Mouse (Mus musculus) kidney, postnatal 25 days (tissue): ENCODE data around the gene Cd3e.
"Not testable (repeated sequence)": the region's sequence is repeated elsewhere in the genome, so short reads cannot be mapped to it uniquely, and the experiment has no call there.

ENCODE experiments used
- DNase-seq, 2 experiments: peaks; one replicate each; pipeline ENCODE4 v3.0.0; 2021; ENCODE audit warnings: mixed read lengths in 2 of 2

The Cd3e gene

DNA sequence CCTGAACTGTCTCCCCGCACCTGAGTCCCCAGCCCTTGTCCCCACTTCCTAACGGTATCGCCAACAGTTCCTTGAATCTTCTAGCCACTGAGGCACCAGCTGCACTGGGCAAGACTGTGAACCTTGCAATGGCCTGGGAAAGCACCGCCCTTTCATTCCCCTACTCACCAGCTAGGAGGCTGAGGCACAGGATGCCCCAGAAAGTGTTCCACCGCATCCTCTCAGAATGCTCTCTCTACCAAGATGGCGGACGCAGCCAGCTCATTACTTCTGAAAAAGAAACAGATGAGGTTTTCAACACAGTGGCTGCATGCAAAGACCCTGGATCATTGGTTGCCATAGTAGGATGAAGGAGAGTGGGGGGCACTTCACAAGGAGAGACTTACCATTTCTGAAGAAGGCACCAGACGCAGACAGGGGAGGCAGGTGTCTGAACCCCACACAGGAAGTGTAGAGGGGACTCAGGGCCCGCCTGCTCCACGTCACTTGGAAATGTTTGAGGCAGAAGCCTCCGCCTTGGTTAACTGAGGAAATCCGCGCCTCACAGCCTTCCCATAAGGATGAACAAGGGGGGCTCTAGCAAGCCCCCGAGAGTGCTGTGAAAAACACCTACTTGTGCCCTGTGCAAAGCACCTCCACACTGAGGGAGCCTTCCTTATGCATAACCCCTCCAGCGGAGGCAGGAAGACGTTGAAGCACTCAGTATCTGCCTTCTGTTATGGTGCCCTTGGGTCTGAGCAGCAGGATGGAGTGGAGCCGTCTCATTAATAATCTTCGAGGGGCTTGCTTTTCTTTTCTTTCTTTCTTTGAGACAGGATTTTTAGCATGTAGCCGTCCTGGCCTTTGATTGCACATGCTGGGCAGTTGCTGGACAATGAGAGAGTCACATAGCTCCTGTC is at the start of gene Cd3e:
Gene Cd3e (minus strand): TSS at position 448 of the 899 bp plus-strand sequence.
- no peak for DNase-seq

DNA sequence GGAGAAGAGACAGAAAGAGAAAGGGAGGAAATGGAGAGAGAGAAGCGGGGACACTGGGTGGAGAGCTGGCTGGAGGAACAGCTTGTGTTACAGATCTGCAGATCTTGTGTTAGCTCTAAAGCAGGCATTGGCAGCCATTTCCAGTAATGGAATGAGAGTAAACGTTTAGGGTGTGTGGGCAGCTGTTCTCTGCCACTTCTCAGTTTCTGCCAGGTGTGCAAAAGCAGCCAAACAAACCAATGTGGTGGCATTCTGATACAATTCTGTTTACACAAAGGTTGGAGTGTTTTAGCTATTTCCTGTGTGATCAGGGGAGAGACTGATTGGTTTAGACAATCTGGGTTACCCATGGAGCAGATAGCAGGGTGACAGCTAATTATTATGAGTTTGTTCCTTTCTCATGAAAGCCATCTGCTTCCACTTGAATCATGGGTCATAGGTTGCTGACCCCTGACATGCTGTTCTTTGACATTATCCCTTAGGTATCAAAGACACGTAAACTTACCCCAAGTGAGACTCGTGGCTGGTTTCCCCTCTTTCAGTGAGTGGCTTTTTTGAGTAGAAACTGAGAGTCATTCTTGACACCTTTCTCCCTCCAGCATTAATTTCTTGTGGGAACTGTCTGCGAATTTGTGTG is 49.0 kb upstream of the Cd3e start:
- DNase-seq = no peak

DNA sequence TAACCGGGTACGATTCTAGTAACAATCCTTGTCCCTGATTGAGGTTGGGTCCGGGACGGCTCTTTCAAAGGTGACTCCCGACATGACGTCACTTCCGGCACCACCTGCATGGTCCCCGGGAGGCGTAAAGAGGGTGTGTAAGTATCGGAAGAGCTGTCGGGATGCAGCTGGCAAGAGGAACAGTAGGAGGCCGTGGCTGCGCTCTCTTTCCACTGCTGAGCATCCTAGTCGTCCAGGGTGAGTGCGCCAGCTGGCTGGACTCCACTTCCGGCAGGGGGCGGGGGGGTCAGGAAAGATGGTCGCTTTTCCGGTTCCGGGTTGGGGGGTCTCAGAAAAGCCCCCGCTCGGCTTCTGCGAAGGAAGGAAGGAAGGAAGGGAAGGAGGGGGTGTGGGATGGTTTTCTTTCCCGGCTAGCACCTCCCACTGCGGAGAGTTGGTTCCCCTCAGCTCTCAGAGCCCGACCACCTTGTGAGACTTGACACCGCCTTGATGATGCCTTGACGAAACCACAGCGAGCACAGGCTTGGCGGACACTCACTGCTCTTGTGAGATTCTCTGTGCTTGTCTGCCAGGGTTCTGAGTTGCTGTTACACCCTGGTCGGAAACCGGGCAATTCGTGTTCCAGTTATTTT is 45.8 kb upstream of the Cd3e start, which contains the start of gene Mpzl3:
Gene Mpzl3 (plus strand): TSS at position 105 of the 632 bp plus-strand sequence.
- DNase-seq = peak; percentile 91 to 92

DNA sequence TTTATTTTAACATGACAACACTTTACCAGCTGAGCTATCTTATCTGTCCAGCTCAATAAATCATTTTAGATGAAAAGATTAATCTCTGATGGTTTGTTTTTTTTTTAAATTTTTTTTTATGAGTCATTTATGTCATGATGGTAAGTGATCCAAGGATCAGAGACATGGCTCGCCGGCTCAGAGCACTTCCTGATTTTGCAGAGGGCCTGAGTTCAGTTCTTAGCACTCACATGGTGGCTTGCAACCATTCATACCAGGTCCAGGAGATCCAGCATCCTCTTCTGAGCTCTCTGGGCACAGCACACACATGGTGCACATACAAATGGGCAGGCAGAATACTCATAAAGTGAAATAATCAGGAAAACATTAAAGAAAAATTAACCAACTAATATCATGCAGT is 40.9 kb upstream of the Cd3e start:
- no peak for DNase-seq

DNA sequence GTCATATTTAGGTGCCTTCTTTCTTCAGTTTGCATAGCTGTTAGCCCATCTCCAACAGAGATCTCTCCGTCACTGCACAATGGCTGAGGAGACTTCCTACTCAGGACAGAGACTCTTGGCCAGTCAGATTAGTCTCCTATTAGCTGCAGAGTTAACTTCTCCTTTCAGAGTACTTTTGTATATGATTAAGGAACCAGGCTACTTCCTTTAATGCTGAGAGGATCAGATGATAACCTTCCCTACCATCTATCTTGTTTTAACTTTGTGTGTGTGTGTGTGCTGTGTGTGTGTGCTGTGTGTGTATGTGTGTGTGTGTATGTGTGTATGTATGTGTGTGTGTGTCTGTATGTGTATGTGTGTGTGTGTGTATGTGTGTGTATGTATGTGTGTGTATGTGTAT is 40.3 kb upstream of the Cd3e start:
- no peak for DNase-seq

DNA sequence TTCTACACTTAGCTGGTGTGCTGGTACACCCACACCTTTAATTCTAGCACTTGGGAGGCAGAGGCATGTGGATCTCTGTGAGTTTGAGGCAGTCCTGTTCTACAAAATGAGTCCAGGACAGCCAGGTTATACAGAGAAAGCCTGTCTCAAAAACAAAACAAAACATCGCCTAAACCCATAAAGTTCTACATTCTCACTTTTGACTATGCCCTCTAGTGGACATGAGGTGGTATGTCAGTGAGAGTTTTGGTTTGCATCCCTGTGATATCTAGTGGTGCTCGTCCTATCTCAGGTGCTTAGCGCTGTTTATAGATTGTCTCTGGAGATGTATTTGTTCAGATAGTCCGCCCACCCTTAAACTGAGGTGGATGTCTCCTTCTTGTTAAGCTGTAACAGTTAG is 39.1 kb upstream of the Cd3e start:
- peak in 1 of 2 experiments; percentile 19 for DNase-seq

DNA sequence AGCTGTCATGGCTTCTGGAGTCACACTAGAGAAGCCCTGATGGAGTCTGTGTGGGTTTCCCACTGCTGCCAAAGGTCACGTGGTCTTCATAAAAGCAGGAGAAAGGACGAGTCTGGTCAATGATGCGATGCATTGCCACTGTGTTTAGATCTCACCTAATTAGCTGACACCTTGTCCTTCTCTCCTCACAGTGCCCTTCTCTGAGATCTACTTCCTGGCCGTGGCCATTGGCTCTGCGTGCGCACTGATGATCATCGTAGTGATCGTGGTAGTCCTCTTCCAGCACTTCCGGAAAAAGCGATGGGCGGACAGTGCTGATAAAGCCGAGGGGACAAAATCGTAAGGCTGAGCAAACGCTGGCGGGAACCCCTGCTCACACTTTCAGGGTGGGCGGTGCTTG is 37.5 kb upstream of the Cd3e start:
- DNase-seq = no peak

DNA sequence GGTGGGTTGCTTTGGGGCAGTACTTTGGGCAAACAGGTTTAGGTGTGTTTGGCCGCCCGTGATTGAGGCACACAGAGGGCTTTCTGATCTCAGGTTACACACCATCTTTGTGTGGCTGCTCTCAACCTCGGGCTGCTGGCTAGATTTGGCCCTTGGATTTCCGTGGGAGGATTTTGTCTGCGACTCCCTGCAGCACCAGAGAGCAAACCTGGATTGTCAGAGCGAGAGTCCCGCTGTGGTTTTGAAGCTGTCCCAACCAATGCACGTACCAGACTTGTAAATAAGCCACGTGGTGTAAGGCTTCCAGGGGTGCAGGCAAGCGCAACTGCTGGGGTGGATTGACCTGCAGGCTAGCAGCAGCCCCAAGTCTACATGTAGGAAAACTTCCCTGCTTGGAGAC is 33.5 kb upstream of the Cd3e start:
- DNase-seq = peak; percentile 51 to 81

DNA sequence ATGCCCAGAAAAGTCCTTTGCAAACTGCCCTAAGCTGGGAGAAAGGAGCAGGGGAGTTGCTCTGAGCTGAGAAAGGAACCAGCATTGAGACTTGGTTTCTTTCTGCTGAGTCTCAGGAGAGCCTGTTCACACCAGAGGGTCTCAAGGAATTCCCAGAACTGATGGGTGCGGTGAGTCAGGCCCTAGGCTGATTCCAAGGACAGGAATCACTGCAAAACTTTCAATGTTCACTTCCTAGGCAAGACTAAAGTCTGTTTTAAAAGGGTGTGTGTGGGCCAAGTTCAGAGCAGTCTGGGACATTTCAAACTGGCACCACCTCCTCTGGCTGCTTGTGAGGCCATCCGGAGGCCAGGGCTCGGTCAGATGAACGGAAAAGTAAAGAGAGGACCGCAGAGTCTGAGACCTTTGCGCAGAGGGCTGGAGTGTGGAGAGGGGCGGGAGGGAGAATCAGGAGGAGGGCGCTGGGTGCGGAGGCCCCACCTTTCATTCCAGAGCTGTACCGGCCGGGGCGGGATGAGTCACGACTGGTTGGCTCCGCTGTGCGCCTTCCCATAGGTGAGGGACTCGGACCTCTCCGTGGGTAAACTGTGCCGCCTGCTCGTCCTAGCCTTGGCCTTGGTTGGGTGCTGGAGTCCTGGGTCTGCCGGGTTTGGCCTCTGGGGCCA is 32.8 kb upstream of the Cd3e start:
- peak; percentile 83 to 95 for DNase-seq

DNA sequence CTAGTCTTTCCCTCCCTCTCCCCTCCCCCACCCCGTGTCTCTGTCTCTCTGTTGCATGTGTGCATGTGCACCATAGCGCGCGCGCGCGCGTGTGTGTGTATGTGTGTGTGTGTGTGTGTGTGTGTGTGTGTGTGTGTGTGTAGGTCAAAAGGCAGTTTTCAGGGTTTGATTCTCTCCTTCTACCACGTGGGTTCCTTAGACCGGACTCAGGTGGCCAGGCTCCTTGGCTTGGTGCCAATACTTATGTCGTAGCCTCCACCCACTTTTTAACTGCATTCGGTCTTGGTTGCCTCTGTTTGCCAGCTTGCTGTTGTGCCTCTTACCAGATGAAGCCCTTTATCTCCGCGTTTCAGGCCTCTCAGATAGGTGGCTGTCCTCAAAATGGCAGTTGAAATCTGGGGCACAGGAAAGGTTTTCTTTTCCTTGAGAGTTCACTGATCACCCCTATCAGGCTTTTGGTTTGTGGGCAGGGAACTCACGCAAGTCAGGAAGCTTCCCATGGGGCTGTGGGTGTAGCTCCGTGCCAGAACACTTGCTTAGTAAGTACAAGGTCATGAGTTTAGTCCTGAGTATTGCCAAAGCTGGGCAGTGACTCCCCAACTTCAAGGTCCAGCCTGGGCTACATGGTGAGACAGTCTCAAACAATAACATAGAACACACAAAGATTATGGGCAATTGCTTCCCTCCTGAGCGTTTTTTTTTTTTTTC is 31.9 kb upstream of the Cd3e start:
- DNase-seq = peak; percentile 68 to 84

DNA sequence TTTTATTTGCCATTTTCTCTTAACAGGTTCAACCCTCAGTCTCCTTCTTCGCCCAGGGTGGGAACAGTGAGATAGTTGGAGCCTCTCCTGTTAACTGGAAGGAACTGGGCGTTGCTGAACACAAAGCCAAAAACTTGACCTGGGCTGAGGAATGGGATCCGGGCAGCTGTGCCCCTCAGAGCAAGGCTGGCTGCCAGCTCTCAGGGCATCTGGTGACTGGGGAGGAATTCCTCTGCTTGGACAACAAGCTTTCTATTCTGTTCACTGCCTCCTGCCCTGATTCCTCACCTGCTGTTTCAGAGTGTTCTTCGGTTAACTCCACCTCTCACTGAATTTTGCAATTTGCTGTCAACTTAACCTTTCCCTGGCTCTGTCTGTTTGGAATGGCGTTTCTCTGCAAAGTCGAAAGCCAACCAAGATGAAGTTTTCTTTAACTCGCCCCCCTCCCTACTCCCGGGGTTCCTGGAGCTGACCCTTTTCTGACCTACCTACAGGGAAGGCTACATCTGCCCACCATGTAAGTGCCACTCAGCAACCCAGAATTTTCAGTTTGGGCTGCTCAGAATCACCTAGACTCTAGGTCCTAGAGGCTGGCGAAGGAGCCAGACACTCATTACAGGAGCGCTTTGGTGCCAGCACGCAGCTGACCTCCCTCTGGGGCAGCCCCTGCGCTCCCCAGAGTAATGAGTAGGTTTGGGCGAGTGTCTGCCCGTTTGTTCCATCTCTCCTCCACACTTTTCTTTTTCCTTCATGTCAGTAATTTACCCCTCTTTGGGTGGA is 30.8 kb upstream of the Cd3e start:
- DNase-seq = peak; percentile 32 to 70

DNA sequence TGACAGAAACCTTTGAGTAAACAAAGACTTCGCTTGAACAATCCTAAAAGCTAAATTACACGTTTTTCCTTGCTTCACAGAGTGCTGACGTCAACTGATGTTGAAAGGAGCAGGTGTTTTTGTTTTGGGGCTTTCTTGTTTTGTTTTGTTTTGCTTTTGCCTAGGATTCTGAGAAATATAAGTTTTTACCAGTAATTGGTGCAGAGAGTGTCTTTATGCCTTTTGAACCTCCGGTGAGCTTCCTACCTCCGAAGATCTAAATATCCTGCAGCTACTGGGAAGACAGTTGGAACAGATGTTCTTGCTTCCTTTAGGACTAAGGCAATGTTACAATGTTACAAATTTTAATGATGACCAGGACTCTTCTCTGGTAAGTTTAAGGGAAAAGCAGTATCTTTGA is 30.1 kb upstream of the Cd3e start, which contains the start of gene Mpzl2:
Gene Mpzl2 (plus strand): TSS at position 301 of the 400 bp plus-strand sequence.
- no peak for DNase-seq

DNA sequence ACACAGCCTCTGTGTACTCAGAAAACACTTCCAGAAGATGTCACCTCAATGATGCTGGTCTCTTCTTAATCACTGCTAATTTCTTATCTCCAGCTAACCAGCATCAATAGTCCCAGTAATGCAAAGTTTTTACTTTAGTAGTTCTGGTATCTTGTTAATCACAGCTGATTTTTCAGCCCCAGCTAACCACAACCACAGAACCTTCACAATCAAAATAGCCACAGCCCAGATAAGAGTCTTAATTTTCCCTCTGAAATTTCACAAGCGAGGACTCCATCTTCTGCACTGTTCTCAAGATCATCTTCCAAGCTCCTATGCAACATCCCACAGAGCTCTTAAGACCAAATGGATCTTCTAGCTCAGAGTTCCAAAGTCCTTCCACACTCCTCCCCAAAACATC is 28.4 kb upstream of the Cd3e start:
- DNase-seq = not testable (repeated sequence)

DNA sequence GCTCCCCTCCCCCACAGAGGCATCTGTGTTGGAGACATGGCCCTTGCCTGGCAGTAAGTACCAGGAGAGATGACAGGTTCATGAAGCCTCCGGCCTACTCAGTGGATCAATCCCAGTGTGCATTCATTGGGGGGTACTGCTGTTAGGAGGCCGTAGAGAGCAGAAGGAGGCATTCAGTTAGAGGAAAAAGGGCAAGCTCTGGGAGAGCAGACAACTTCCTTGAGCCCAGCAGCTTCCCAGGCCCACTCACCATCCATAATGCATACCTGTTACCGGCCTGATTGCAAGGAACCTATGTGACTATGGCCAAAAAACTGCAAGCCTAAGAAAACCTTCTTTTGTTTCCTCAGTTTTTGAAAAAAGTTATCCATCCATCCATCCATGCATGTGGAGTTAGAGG is 25.1 kb upstream of the Cd3e start:
- no peak for DNase-seq

DNA sequence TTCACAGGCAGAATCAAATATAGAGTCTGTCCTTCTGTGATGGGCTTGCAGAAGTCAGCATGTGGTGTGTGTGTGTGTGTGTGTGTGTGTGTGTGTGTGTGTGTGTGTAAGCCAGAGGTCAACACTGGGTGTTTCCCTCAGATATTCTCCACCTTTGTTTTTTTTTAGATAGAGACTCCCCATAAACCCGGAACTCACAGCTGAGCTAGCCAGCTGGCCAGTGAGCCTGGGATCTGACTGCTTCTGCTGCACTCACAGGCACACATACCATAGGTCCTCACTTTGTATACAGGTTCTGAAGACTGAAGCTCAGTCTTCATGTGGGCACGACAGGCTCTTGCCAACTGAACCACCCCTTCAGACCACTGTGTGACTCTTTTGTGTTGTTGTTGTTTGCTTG is 22.8 kb upstream of the Cd3e start:
- no peak for DNase-seq

DNA sequence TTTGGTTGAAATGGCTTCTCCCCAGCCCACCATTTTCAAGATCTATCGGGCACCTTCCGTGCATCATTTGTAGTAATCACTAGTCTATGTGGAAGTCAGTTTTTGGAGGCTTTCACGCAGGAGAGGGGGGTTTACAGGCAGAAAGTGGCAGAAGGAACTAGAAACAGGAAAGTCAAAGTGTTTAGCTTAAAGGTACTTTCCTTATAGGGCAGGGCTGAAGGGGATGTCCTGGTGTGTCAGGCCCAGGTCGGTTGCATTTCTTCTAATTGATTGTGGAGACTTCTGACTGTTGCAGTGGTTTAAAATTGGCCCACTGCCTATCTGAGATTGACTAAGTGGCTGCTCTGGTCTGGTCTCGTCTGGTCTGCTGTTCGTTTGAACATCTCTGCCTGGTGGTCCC is 20.9 kb upstream of the Cd3e start:
- DNase-seq = no peak

DNA sequence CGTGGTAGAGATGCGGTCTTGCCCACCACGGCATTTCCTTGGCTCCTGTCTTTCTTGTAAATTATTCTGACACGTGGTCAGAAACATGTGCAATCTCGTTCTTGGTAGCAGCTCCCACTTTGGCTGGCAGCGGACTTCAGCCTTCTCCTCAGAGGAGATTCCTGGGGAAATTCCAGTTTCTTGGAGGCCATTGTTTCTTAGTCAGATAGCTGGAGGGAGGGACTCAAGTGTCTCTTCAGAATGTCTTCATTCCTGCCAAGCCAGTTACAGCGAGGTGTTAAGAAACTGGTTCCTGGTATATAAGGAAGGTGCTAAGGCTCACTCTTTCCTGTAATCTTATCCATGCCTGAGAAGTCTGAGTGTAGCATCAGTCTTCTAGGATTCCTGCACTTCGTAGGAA is 17.9 kb upstream of the Cd3e start:
- DNase-seq = no peak

DNA sequence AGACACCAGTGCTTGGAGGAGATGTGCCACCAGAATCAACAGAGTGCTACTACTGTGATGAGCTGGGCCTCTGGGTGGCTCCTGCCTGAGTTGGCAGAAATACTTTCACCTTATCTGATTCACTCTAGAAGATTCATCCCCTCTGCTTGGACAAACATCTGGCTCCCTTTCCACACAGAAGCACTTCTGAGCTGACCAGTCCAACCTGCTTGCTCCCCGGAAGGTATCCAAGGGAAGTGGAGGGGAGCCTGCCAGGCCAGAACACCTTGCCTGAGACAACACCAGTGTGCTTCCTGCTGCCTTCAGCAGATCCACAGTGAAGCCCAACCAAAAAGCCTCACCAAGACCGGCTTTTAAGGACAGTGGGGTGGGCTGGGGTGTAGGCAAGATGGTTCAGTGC is 14.8 kb upstream of the Cd3e start:
- no peak for DNase-seq

DNA sequence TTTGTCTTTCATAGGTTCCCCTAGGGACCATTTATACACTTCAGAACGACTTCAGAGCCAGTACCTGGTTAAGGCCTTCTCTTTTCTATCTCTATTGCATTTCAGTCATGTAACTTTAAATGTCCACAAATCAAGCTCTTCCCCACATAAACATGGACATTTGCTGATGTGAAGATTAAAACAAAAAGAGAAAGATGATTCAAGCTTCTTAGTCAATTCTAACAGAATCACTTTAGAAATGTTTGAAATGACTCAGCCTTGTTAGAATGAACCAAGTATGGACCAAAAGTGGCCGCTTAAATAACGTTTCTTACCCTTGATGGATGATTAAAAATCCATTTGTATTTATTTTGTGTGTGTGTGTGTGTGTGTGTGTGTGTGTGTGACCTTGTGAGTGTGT is 14.2 kb upstream of the Cd3e start:
- no peak for DNase-seq

DNA sequence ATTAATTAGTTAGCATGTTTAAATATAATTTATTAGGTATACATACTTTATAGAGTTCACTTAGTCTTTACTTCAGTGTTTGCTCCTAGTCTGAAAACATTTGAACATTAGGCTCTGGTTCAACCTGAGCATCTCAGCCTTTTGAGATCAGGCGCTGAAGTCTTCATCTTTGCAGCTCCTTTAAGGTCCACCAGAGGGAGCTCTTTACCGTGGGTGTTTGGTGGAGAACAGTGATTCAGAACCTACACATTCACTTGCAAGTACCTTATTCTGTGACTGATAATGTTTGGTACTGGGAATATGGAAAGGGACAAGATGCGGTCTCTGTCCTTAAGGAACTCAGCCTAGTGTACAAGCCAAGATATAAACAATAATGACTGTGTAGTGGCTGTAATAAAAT is 13.4 kb upstream of the Cd3e start:
- DNase-seq = peak; percentile 52 to 72

DNA sequence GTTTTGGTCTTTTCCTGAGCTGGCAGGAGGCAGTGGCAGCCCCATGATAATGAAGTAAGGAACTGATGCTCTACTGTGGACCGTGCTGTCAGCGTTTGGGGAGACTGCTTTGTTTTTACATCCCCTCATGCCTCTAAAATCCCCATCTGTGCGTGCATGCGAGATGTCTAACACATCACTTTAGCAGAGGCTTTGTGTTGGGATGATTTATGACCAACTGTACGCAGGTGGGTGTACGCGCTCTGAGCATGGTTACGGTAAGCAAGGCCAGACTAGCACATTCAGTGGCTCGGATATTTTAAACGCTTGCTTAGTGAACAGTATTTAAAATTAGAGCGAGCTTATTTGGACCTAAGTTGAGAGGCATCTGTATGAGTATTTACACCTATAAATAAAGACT is 8.6 kb upstream of the Cd3e start:
- DNase-seq = no peak

DNA sequence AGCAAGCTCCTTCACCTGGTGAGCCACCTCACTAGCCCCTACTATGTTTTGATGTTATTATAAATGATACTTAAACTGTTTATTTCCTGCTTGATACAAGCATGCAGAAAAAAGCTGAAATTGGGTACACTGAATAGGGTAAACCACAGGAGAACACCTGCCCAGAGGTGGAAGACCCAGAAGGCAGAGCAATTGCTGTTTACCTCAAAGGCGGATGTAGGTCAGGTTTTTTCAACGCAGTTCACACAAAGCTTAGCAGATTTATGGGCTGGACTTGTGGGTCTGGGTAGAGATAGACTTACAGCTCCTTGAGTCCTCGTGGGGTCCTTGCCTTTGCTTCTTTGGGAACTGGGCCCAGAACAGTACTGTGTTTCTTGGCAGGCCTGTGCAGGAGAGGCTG is 6.4 kb upstream of the Cd3e start:
- DNase-seq = no peak
